13 mouse cellular contexts compared by ENCODE assay signal in the genomic region with DNA sequence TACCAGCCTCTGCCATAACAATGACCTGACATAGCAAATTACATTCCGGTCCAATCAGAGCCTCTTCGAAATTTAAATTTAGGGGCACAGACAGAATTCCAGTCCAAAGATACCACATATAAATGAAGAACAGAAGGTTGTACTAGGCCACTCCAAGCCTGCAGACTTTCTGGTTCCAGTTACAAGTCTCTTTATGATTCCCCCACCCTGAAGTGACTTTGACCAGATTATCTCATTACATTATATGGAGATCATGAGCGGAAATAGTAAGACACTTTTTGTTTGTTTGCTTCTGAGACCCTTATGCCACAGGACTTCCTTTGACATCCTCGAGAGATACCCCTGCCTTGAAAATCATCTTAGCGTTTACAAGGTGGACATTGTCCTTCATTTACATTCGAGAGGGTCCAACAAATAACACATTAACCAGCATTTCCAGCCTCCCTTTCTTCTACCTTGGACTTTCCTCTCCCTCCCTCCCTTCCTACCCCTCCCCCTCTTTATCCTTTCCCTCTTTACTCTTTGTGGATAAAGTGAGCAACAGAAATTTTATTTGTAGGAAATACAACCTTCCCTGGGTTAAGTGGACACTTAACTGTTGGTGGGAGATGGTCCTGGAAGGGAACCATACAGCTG.
"Had no signal": no experiment of that assay in that cellular context is flagged by ENCODE, and none has a peak within 500 bp of the region (broad histone marks: within the 10 kb centered on the region; RNA-seq: fewer than 3 reads in every experiment).

No protein-coding gene starts in this region.

- H3K36me3 ChIP-seq: hindbrain, embryonic 13.5 days; limb, embryonic 15.5 days; midbrain, embryonic 13.5 days; neural tube, embryonic 15.5 days had no signal

- H3K9ac ChIP-seq: hindbrain, embryonic 13.5 days; limb, embryonic 15.5 days; midbrain, embryonic 13.5 days; neural tube, embryonic 15.5 days had no signal

- H3K27me3 ChIP-seq: hindbrain, embryonic 13.5 days; limb, embryonic 15.5 days; midbrain, embryonic 13.5 days; neural tube, embryonic 15.5 days had no signal

- ATAC-seq: hindbrain, postnatal 0 days; midbrain, embryonic 13.5 days had no signal

- H3K4me3 ChIP-seq: hindbrain, embryonic 13.5 days; limb, embryonic 15.5 days; midbrain, embryonic 13.5 days; myocyte; neural tube, embryonic 15.5 days had no signal

- H3K4me1 ChIP-seq: hindbrain, embryonic 13.5 days; midbrain, embryonic 13.5 days; neural tube, embryonic 15.5 days had no signal

- H3K9me3 ChIP-seq: hindbrain, embryonic 13.5 days; limb, embryonic 15.5 days; midbrain, embryonic 13.5 days; neural tube, embryonic 15.5 days had no signal

- H3K4me2 ChIP-seq: hindbrain, embryonic 13.5 days; limb, embryonic 15.5 days; midbrain, embryonic 13.5 days; neural tube, embryonic 15.5 days had no signal

- H3K27ac ChIP-seq: hindbrain, embryonic 13.5 days; hindbrain, postnatal 0 days; limb, embryonic 15.5 days; midbrain, embryonic 13.5 days; neural tube, embryonic 15.5 days; stomach, postnatal 0 days had no signal

- DNase-seq: layer of hippocampus, adult 9-11 months; layer of hippocampus, postnatal 36 days; lung, adult 18-20 months; right cerebral cortex, adult 18-20 months; right cerebral cortex, postnatal 25 days; thymus, postnatal 4 days had no signal
